Mouse (Mus musculus): ENCODE results near the gene Rbfox1. TPM values are rescaled to one million over a fixed set of nuclear protein-coding genes. Genes with fewer than 3 reads are reported as not detected.

The Rbfox1 gene
- total RNA-seq, 2 experiments from 2014 or later, result not detected

DNA sequence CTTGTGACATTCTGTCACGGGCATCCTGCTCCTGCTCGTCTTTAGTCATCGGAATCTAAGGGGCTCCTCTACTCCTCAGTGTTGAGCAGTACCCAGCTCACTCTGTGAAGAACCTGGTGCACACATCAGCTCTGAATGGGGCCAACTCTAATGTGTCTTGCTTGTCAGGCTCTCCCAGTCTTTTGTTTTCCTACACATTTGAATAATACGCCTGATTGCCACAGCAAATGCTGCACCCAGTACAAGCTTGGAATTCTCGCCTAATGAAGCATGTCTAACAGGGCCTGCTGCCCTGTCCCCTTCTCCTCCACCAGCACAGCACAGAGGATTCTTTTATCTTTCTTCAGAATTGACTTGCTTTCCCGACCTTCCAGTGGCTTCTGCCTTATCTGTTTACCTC, 1261.3 kb downstream of the Rbfox1 start:
- no peak for ATAC-seq (replicated peaks; ENCODE audit: low FRiP score, poor library complexity, severe bottlenecking)

GRCm38 (mm10) chr16:7147884-7148283, 1262.7 kb downstream of the Rbfox1 start:
- ATAC-seq (replicated peaks; ENCODE audit: low FRiP score, poor library complexity, severe bottlenecking), result no peak

DNA sequence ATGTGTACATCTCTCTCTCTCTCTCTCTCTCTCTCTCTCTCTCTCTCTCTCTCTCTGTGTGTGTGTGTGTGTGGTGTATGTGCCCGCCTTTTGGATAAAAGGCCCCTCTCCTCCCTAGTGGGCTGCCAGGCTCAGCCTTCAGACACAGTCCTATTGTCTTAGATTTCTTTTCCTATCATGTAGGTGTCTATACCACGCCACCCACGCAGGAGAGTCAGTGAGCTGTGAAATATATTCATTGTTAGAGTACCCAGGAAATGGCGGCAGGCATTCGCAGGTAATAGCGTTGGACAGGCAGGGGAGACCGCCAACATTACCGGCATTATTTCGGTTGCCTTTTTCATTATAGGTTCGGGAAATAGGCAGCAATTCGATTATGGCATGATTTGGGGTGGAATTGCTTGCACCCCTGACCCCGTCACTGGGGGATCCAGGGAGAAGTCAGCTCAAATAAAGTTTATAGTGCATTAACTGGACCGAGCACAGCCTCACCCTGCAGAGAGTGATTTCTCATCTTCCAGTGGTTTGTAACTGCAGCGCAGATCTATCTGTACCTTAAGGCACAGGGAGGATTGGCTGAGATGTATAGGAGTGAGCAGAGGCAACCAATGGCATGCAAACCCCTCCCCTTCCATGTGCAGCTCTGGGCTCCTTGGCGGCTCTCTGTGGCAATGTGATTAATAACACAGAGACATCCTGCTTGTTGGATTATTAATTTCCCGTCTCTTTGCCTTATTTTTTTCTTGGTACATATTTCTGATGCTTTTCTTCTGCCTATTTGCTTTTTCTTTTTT, 1264.1 kb downstream of the Rbfox1 start:
- ATAC-seq (replicated peaks; ENCODE audit: low FRiP score, poor library complexity, severe bottlenecking), result no peak

GRCm38 (mm10) chr16:7150201-7150791, 1265.1 kb downstream of the Rbfox1 start:
- no peak for ATAC-seq (replicated peaks; ENCODE audit: low FRiP score, poor library complexity, severe bottlenecking)

DNA sequence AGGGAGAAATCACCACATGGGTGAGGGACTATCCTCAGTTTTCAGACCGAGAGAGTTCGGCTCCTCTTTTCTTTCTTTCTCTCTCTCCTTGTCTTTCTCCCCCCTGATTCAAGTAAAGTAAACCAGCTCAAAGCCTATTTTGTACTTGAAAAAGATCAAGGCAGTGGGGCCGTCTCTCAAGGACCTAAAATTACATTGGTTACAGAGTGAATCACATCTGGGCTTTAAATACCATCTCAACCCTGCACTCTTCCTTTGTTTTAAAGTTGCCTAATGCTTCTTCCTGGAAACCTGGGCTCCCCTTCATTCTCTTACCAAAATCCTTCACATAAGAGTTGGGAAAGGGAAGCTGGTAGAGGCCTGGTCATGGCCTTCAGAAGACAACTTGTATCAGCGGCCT, 1267.2 kb downstream of the Rbfox1 start:
- ATAC-seq (replicated peaks; ENCODE audit: low FRiP score, poor library complexity, severe bottlenecking), result no peak

DNA sequence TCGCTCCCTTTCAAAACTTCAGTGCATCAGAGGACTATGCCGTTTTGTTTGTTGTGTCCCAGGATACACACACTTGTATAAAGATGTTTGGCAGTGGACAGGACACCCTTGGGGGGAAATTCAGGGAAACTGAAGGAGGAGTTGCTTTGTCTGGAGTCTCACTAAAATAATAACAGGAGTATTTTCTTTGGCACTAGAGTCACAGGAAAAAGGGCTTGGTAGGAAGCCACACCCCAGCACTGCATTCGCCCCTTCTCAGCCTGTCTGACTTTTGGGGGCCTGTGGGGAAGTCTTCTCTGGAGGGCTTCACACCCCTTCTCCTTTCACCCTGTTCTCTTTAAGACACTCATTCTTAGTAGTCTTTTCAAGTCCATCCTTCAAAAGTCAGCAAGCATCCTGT, 1269.5 kb downstream of the Rbfox1 start:
- ATAC-seq (replicated peaks; ENCODE audit: low FRiP score, poor library complexity, severe bottlenecking), result no peak

DNA sequence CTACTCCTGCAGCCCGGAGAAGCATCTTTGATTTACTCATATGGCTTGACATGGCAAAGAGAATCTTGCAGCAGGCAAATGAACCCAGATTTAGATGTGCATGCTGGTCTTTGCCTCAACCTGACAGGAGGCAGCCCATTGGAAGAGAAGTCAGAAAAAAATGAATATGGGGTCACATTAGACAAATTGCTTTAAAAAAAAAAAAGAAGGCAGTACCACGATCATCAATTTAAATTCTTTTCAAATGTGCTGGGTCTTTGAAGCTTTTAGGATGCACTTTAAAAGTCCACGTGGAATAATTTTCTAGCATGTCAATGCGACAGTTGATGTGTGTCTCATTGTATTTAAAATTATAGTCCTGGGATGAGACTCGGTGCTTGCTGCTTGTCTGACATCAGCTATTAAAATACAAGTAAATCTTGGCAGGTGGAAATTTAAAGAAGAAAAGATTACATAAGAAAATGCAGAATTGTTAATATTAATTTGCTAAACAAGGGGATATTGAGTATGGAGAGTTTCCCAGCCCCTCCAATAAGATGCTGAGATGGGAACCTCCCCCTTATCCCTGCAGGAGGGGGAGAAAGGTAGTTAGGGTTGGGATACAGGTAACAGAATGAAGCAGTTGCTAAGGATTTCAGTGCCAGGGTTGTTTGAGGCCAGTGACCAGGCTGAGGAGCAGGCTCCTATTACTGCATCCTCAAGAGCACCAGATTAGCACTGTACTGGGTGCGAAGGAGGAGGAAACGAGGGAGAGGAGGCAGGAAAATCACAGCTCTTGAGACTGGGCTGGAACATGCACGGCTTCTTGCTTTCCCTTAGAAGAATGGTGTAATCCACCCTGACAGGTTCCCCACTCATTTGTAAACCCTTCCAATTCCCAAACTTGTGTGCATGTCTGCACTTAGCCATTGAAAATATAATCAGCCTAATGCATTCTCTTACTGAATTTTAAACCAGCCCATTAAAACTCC, 1274.0 kb downstream of the Rbfox1 start:
- ATAC-seq (replicated peaks; ENCODE audit: low FRiP score, poor library complexity, severe bottlenecking), result no peak

DNA sequence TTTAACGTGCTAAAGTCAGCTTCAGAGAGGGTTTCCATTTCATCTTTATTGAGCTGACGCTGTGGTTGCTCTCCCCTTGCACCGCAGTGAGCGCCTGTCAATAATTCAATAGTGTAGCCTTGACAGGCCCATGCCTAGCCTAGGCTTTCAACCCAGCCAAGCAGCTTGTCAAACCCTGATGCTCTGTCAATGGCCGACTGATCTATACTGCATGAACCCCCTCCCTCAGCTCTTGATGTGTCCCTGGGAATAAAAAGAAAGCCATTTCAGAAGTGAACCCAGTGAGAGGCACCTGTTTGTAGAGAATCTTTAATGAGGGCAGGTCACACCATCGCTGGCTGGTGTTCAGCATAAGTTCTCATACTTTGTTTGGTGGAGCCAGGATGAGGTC, 1274.7 kb downstream of the Rbfox1 start:
- no peak for ATAC-seq (replicated peaks; ENCODE audit: low FRiP score, poor library complexity, severe bottlenecking)

DNA sequence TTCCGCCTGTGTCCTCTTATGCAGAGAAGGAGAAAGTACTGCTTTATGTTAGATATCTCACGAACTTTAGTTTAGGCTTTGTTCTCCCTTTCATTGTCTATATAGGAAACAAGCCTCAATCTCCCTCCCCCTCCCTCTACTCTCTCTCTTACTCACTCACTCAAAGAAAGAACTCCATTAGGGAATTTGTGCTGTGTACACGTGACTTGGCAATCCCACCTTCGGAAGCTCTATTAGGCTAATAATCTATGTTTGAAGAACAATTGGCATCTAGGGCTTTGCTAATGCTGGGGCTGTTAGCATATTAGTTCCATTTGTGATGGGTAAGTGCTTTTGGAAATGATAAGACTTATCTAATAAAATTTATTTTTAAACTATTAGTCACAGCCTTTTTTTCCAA, 1277.0 kb downstream of the Rbfox1 start:
- no peak for ATAC-seq (replicated peaks; ENCODE audit: low FRiP score, poor library complexity, severe bottlenecking)

- ATAC-seq (replicated peaks; ENCODE audit: low FRiP score, poor library complexity, severe bottlenecking), result no peak
These were observed 1278.5 kb downstream of the Rbfox1 start for GRCm38 (mm10) chr16:7163688-7164087.

DNA sequence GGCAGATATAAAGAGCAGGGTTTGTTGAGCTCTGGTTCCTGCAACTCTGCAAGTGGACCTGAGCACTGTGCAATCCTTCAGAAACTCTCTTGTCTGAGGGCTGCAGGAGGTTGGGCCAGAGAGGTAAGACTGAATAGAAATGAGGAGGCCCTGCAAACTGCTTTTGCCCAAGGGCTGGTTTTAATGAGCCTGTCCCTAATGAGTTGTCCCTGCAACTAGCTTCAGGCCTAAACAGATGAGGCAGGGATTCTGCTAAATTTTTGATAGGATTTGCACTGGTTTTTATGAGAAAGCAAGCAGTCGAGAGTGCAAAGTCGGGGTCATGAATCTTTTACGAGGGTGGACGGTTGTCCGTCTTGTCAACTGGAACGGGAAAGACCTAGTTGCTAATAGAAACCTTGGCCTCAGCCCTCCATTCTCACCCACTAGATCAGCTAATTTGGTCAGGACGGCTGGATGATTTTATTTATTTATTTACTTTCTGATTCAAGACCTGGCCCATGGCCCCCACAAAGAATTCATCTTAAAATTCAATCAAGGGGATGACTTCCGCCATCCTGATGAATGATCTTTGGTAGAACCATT, 1279.1 kb downstream of the Rbfox1 start:
- no peak for ATAC-seq (replicated peaks; ENCODE audit: low FRiP score, poor library complexity, severe bottlenecking)

- no peak for ATAC-seq (replicated peaks; ENCODE audit: low FRiP score, poor library complexity, severe bottlenecking)
These were observed 1290.8 kb downstream of the Rbfox1 start for GRCm38 (mm10) chr16:7175960-7176359.

- ATAC-seq (replicated peaks; ENCODE audit: low FRiP score, poor library complexity, severe bottlenecking), result no peak
These were observed 1302.6 kb downstream of the Rbfox1 start for GRCm38 (mm10) chr16:7187788-7188187.

DNA sequence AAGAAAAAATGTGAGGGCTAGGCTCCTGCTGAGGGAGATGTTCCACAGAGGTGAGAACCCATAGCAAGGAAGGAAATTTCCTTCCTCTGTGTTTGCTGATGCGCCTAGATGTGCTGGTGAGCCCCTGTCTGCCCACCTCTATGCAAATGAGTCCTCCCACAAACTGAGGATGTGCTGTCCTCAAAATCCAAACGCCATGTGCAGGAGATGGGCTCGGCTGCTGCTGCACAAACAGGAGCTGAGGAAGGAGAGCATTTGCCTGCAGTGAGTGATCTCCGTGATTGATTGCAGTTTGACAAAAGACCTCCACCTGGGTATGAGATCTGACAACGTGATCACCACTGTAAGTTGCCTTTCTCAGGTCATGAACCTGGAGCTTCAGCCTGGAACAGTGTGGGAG, 1308.4 kb downstream of the Rbfox1 start:
- ATAC-seq (replicated peaks; ENCODE audit: low FRiP score, poor library complexity, severe bottlenecking), result no peak

DNA sequence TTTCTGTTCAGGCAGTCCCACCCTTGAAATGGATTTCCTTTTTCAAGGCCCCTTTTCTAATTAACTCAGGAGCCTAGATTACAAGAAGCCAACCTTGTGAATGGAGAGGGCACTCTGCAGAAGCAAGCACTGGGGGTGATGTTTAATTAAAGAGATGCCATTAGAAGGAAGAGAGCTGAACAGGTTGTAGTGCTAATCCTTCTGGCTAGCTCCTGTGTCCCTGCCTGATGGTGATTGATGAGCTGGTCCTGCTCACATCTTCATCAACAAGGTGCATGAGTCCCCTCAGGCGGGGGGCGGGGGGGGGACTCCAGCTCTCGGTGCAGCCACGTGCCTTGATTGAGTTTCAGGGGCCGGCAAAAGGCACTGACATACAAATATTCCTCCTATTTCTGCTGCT, 1312.8 kb downstream of the Rbfox1 start:
- no peak for ATAC-seq (replicated peaks; ENCODE audit: low FRiP score, poor library complexity, severe bottlenecking)

DNA sequence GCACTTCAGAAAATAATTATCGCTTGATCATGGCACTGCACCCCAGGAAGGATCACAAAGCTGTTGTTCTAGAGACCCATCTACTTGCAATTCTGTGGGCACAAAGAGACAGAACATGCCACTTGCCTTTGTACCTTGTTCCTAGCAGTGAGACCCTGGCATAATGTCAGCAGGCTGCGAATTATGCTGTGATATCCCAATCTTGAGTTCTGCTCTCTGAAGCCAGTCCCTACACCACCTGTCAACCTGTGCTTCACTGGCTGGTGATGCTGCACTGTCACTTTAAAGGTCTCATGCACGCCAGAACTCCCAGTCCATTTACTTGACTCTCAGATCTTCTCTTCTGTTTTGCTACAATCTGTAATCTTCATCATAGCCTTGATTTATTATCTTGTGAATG, 1315.1 kb downstream of the Rbfox1 start:
- no peak for ATAC-seq (replicated peaks; ENCODE audit: low FRiP score, poor library complexity, severe bottlenecking)

GRCm38 (mm10) chr16:7201816-7202215, 1316.7 kb downstream of the Rbfox1 start:
- ATAC-seq (replicated peaks; ENCODE audit: low FRiP score, poor library complexity, severe bottlenecking), result no peak

DNA sequence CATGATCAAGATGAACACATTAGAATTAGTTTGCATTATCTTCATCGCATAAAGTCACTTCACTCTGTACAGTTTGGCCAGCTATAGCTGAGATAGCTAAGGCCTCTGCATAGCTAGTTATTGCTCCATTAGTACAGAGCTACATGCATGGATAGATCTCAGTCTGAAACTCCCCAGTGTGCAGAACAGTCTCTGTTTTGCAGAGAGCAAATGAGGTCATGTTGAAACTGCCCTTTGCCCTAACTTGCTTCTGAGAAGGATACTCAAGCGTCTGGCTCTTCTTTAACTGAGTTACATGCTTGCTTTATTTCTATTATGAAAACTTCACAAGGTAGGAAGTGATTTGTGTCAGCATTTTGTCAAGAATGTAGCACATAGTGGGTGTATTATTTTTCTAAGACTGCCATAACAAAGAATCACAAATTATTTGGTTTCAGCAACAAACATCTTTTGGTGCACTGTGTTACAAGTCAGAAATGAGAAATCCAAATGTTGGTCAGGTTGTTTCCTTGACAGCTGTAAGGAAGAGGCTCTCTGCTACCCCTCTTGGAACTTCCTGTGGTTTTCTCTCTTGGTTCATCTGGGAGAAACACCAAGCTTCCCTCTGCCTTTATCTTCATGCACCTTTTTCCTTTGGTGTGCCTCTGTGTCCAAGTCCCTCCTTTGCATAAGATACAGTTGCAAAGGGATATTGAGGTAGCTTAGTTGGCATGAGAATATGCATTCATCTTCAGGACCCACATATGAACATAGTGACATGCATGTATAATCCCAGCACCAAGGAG, 1321.2 kb downstream of the Rbfox1 start:
- ATAC-seq (replicated peaks; ENCODE audit: low FRiP score, poor library complexity, severe bottlenecking), result no peak

DNA sequence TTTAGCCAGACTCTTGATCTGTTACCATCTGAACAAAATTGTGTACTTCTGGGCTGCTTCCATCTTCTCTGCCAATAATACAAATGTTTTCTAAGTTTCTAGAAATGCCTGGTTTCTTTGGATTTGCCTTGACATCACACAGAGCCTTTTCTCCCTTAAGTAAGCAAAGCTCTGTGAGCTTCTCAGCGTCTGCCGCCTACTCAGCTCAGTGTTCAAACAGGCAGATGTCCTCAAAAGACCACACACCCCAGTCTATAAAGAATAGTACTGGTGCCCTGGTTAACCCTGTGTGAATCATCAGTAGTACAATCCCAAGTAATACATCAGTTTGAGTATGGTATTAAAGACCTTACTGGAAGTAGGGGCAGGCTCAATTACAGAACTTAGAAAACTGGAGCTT, 1322.4 kb downstream of the Rbfox1 start:
- no peak for ATAC-seq (replicated peaks; ENCODE audit: low FRiP score, poor library complexity, severe bottlenecking)
